Mouse (Mus musculus): ENCODE data around the gene Batf3. TPM values are rescaled to one million over a fixed set of nuclear protein-coding genes. Genes with fewer than 3 reads are reported as not detected.

Gene Batf3
- total RNA-seq (2021) = under 1 TPM; 0.39 to 0.62 TPM

- intact Hi-C loops (cut with DNase I) = no loop called here
- DNase-seq = peak; percentile 51 to 57
These were observed at the start of gene Batf3 for GRCm38 (mm10) chr1:191097802-191098747. Gene Batf3, plus strand, starts transcription at chr1:191097847.

GRCm38 (mm10) chr1:191053555-191053954 lies 44.1 kb upstream of the Batf3 start:
- intact Hi-C loops (cut with DNase I) = no loop called here
- no peak for DNase-seq

- intact Hi-C loops (cut with DNase I) = no loop called here
- no peak for DNase-seq
These were observed 42.6 kb upstream of the Batf3 start for GRCm38 (mm10) chr1:191054870-191055532.

DNA sequence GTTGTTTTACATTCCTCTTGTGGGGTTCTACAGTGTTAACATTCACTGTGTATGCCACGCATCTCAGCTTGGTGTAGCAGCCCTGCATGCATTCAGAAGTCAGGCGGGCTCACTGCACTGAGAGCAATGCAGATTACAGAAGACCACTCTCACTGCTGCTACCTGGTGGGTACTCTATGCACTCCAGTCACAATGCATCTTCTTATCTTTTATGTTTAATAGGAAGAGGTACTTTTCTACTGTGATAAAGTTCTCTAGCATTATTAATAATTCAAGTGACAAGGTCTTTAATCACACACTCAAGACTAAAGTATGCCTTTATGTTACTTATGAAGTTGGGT lies 42.1 kb upstream of the Batf3 start:
- intact Hi-C loops (cut with DNase I) = no loop called here
- no peak for DNase-seq

DNA sequence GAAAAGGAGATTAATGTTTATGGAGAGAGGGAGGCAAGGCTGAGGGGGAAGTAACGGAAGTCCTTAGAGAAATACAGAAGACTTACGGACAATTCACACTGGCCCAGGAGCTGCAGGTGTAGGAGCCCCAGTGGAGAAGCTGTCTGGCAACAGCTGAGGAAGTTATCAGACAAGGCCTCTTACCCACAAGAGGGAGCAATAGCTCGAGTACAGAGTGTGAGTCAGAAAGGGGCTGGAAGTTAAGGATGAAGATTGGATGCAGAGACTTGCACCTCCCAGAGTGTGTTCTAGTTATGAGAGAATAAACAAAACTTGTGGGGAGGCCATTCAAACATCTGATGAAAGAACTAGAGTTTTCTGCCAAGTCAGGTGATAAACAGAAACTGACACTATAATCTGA lies 40.2 kb upstream of the Batf3 start:
- no peak for DNase-seq
- intact Hi-C loops (cut with DNase I) = no loop called here

DNA sequence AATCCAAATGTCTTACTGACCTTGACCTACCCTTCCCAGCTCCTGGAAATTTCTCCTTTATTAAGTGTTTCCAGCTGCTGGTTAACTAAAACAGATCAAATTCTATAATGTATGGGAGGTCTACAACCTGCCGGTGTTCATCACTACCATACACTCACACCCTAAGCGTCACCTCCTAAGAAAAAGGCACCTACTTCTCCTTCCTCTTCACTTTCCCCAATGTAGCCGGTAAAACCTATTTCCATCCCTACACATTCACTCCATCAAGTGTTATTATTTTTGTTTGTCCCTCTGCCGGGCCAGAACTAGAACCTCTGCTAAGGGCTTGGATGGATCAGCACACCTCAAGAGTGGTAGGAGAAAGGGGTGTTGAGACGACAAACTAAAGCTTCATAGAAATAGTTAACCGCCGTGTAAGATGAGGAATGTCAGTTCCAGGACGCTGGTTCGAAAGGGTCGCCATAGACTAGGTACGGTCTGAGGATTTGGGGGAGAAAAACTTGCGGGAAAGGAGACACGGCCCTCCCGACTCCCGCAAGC lies 35.3 kb upstream of the Batf3 start:
- DNase-seq = no peak
- intact Hi-C loops (cut with DNase I) = loop anchor here (1.0 kb wide), 1 partner anchor 36 kb away; the partner anchor contains the start of gene Flvcr1

DNA sequence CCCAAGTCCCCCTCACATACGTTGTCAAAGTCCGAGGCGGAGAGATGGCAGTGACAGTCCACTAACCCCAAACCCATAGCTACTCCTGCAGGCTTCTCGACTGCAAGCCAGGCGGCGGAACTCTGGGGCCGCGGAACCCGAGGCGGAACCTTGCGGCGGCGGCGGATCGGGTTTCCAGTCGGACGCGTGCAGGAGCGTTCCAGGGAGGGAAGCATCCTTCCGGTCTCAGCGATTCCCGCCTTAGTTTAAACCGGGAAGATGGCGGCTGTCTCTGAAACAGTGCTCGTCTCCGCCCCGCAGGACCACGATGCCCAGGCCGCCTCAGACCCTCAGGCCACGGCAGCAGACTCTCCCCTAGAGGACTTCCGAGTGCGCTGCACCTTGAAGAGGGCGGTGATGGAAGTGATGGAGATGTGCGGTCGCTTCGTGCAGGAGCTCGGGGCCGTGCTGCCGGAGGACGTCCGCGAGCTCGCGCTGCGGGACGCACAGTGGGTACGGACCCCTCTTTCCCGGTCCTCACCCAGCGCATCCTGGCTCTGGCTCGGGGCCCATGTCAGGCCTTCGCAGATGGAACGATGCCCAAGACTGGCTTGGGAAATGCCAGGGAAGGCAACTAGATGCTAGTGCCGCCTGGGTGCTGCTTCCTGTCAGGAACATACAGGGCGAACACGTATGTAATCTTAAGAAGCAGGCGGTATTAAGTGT lies 34.7 kb upstream of the Batf3 start, which contains the start of the genes Tatdn3 and Nsl1:
Gene Tatdn3, minus strand, starts transcription at position 152 of the 705 bp plus-strand sequence.
Gene Nsl1, plus strand, starts transcription at position 232 of the 705 bp plus-strand sequence.
- intact Hi-C loops (cut with DNase I) = loop anchor here (1.0 kb wide), 1 partner anchor 37 kb away; the partner anchor contains the start of gene Flvcr1
- peak; percentile 94 to 96 for DNase-seq

GRCm38 (mm10) chr1:191063700-191064099 lies 33.9 kb upstream of the Batf3 start:
- no peak for DNase-seq
- intact Hi-C loops (cut with DNase I) = no loop called here

GRCm38 (mm10) chr1:191064535-191064934 lies 33.1 kb upstream of the Batf3 start:
- no peak for DNase-seq
- intact Hi-C loops (cut with DNase I) = no loop called here

DNA sequence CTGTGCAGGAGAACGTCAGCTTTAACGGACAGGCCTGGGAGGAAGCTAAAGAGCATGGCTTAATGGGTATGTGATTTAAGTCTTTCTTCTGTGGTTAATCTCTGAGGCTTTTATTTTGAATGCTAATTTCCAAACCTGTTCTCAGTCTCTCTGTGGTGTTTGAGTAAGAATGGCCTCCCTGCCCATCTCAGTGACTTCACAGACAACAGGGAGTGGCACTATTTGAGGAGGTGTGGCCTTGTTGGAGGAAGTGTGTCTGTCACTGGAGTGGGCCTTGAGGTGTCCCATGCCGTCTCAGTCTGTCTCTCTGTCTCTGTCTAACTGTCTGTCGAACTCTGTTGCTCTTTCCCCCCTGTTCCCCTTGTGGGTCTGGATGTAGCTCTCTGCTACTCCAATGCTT lies 32.5 kb upstream of the Batf3 start:
- intact Hi-C loops (cut with DNase I) = no loop called here
- DNase-seq = no peak

DNA sequence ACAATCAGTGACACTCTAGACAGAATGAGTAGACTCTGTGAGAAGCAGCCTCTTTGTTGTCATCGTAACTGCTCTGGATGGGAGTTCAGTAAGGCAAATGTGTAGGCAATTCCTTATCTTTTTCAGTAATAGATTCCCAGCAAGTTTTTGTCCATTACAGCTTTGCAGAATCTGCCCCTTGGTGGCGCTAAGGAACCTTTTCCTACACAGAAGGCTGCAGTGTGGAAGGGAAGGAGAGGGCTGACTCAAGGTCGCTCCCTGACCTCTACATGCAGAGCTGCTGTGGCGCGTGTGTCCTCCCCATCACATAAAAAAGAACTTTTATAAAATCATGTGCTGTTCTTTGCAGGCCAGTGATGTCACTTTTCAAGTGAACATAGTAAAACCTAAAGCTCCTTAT lies 29.3 kb upstream of the Batf3 start:
- intact Hi-C loops (cut with DNase I) = no loop called here
- DNase-seq = no peak

- intact Hi-C loops (cut with DNase I) = no loop called here
- no peak for DNase-seq
These were observed 27.4 kb upstream of the Batf3 start for GRCm38 (mm10) chr1:191070259-191070658.

- no peak for DNase-seq
- intact Hi-C loops (cut with DNase I) = no loop called here
These were observed 26.0 kb upstream of the Batf3 start for GRCm38 (mm10) chr1:191071613-191072012.

- intact Hi-C loops (cut with DNase I) = no loop called here
- no peak for DNase-seq
These were observed 25.2 kb upstream of the Batf3 start for GRCm38 (mm10) chr1:191072329-191072913.

- DNase-seq = peak; percentile 53 to 55
- intact Hi-C loops (cut with DNase I) = no loop called here
These were observed 24.6 kb upstream of the Batf3 start for GRCm38 (mm10) chr1:191073001-191073400.

- intact Hi-C loops (cut with DNase I) = no loop called here
- DNase-seq = no peak
These were observed 24.2 kb upstream of the Batf3 start for GRCm38 (mm10) chr1:191073486-191073885.

DNA sequence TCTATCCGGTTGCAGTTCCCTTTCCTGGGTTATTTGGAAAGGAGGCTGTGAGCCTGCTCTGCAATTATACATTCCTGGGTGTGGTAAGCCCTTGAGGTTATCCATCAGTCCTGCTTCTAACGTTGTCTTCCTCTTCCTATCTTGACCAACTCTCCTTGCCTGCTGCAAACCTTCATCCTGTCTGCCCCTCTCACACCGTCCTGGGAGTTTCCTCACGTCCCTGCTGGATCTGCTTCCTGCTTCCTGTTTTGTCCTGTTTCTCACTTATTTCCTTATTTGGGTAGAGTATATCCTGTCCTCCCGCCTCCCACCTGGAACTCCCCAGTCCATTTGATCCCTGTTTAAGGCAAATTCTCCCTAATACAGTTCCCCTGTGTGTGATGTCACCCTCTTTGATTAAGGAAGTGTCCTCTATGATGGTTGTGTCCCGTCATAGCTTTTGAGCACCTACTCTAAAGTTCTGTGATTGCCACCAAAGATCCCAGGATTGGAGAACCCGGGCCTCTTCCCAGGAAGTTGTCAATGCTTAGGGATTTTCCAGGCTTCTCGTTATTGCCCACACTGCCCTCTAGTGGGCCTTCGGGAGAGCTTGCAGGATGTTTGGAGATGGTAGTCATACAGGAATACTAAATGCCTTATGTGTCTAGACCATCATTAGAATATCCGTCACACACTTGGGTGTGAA lies 22.3 kb upstream of the Batf3 start:
- DNase-seq = peak; percentile 64 to 73
- intact Hi-C loops (cut with DNase I) = loop anchor here (1.0 to 5.0 kb wide), 3 partner anchors 52 to 202 kb away; no protein-coding TSS in a partner anchor

GRCm38 (mm10) chr1:191083230-191083629 lies 14.4 kb upstream of the Batf3 start:
- no peak for DNase-seq
- intact Hi-C loops (cut with DNase I) = no loop called here

DNA sequence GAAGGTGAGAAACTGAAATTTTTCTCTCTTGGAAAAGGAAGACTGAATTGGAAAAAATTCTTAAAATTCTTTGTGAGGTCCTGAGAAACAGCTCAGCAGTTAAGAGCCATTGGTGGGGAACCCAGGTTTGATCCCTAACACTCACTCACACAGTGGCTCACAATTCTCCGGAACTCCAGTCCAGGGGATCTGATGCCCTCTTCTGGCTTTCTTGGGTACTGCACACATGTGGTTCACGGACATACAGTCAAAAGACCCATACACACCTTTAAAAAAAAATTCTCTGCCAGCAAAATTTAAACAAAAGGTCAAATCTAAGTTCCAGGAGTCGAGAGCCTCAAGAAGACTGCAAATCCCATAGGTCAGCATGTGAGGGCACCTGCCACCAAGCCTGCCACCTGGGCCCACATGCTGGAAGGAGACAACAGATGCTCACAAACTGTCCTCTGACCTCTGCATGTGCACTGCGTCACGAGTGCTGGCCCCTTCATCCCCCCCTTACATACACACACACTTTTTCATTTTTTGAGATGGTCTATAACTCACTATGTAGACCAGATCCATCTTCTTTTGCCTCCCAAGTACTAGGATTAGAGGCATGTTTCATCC lies 12.6 kb upstream of the Batf3 start:
- intact Hi-C loops (cut with DNase I) = no loop called here
- peak; percentile 53 to 69 for DNase-seq

All from heart, postnatal 36 days (tissue).